Mouse (Mus musculus): Measurements from ENCODE around the gene Hic1. TPM values are rescaled to one million over a fixed set of nuclear protein-coding genes. Genes with fewer than 3 reads are reported as not detected.
"Not testable (repeated sequence)": the region's sequence is repeated elsewhere in the genome, so short reads cannot be mapped to it uniquely, and the experiment has no call there.

Gene Hic1
- polyA plus RNA-seq, 1 experiment from 2014 or later: 0.34 TPM

DNA sequence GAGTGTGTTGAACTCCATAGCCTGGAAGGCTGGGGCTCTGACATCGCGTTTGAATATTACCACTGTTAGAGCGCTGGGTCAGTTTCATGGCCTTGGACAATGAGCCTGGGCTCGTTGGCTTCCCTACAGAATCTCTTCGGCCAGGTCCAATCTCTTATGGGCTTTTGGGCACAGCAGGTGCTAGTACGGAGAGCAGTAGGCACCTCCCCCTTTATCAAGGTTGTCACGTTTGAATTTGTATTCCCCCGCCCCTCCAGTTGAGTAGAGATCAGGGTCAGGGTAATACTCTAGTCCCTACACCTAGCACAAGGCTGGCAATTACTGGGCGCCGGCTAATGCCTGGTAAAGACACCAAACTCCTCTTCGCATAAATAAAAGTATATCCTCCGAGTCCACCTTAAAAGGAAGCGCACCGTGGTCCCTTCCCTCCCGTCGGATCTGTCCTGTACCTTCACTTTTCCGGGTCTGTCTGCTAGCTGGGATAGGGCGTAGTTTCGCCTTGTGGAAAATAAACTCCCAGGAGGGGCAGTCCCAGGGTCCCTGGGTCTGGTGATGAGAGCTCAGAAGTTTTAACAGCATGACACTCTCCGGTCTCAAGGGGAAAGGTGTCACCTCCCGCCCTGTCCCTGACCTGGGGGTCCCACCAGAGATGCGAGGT is 20.5 kb upstream of the Hic1 start:
- Histone ChIP-seq H3K4me3 (ENCODE audit: low read depth, low read length) (peak overlapping the region; percentile 79), H3K36me3 (ENCODE audit: control insufficient read depth, insufficient read depth, low read length) (no peaks in the 10 kb centered on the region), H3K9ac (ENCODE audit: low read length) (peak overlapping the region; percentile 68), H3K9me3 (ENCODE audit: control insufficient read depth, low read length) (no peaks in the 10 kb centered on the region), H3K4me1 (ENCODE audit: control insufficient read depth, insufficient read depth, low read length) (peaks cover 27% of the 10 kb centered on the region), H3K4me2 (peak overlapping the region; percentile 76), H3K27me3 (ENCODE audit: control insufficient read depth, insufficient read depth, low read length) (peaks cover 31% of the 10 kb centered on the region), H3K27ac (ENCODE audit: low read depth, low read length) (no peak overlapping the region)
- DNase-seq (ENCODE audit: low spot score, missing footprints) (peak; percentile 88), ATAC-seq (ENCODE audit: low FRiP score) (no peak)
- WGBS: under 1% methylated on average over 22 of the region's 22 CpGs

- peak; percentile 8 for DNase-seq (ENCODE audit: low spot score, missing footprints)
- Histone ChIP-seq H3K27ac (ENCODE audit: low read depth, low read length) (no peak overlapping the region), H3K4me1 (ENCODE audit: control insufficient read depth, insufficient read depth, low read length) (peaks cover 7% of the 10 kb centered on the region)
Measured at GRCm38 (mm10) chr11:75184986-75185385, 15.7 kb upstream of the Hic1 start.

GRCm38 (mm10) chr11:75184573-75184972 is 15.3 kb upstream of the Hic1 start:
- Histone ChIP-seq H3K27ac (ENCODE audit: low read depth, low read length) (no peak overlapping the region), H3K27me3 (ENCODE audit: control insufficient read depth, insufficient read depth, low read length) (no peaks in the 10 kb centered on the region), H3K4me2 (no peak overlapping the region), H3K4me3 (ENCODE audit: low read depth, low read length) (no peak overlapping the region), H3K36me3 (ENCODE audit: control insufficient read depth, insufficient read depth, low read length) (peaks cover 6% of the 10 kb centered on the region; the same call in 1 of the 2 replicates), H3K9me3 (ENCODE audit: control insufficient read depth, low read length) (no peaks in the 10 kb centered on the region), H3K4me1 (ENCODE audit: control insufficient read depth, insufficient read depth, low read length) (peaks cover 5% of the 10 kb centered on the region), H3K9ac (ENCODE audit: low read length) (no peak overlapping the region)
- ATAC-seq (ENCODE audit: low FRiP score) (no peak), DNase-seq (ENCODE audit: low spot score, missing footprints) (no peak)
- WGBS: 84% methylated on average over 5 of the region's 5 CpGs

More at GRCm38 (mm10) chr11:75184986-75185385, 15.7 kb upstream of the Hic1 start:
- no peak overlapping the region for H3K9ac ChIP-seq (ENCODE audit: low read length)
- peaks cover 6% of the 10 kb centered on the region; the same call in 1 of the 2 replicates for H3K36me3 ChIP-seq (ENCODE audit: control insufficient read depth, insufficient read depth, low read length)
- H3K4me3 ChIP-seq (ENCODE audit: low read depth, low read length): no peak overlapping the region
- no peak overlapping the region for H3K4me2 ChIP-seq
- no peaks in the 10 kb centered on the region for H3K27me3 ChIP-seq (ENCODE audit: control insufficient read depth, insufficient read depth, low read length)
- 0 out of 2 replicates have a peak, but pooled peaks have one; percentile 30 for ATAC-seq (ENCODE audit: low FRiP score)
- H3K9me3 ChIP-seq (ENCODE audit: control insufficient read depth, low read length): no peaks in the 10 kb centered on the region
- WGBS: 56% methylated on average over 2 of the region's 2 CpGs

- no peaks in the 10 kb centered on the region for H3K27me3 ChIP-seq (ENCODE audit: control insufficient read depth, insufficient read depth, low read length)
- no peaks in the 10 kb centered on the region for H3K4me1 ChIP-seq (ENCODE audit: control insufficient read depth, insufficient read depth, low read length)
- H3K4me3 ChIP-seq (ENCODE audit: low read depth, low read length): no peak overlapping the region
- peaks cover 6% of the 10 kb centered on the region; the same call in 1 of the 2 replicates for H3K36me3 ChIP-seq (ENCODE audit: control insufficient read depth, insufficient read depth, low read length)
- no peak overlapping the region for H3K4me2 ChIP-seq
- H3K9ac ChIP-seq (ENCODE audit: low read length): no peak overlapping the region
- H3K27ac ChIP-seq (ENCODE audit: low read depth, low read length): no peak overlapping the region
- H3K9me3 ChIP-seq (ENCODE audit: control insufficient read depth, low read length): no peaks in the 10 kb centered on the region
- ATAC-seq (ENCODE audit: low FRiP score): no peak
- peak; percentile 26 for DNase-seq (ENCODE audit: low spot score, missing footprints)
- 82% methylated on average over 2 of the region's 2 CpGs for WGBS
Measured at GRCm38 (mm10) chr11:75183917-75184570, 14.7 kb upstream of the Hic1 start.

DNA sequence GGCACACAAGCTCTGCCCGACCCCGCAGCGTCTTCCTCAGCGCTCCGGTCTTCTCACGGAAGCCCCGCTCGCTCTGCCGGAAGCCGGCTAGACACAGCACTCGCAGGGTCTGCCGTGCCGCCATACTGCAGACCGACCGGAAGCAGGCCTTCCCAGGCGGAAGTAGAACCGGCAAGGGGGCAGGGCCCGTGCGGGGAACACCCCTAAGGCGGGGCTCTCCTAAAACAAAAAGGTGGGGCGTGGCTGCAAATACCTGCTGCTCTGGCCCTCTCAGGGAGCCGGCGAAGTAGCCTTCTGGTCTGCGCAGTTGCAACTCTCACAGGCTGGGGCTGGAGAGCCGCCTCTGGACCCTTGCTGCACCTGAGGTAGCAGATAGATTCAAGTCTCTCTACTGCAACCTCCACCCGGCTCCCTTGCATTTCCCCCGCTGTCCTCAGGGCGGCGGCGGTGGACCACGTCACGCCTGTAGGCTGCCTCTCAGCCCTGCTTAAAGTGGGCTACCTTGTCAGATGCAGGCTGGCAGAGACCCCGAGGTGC is 9.4 kb upstream of the Hic1 start, which contains the start of gene Ovca2:
Gene Ovca2 (minus strand): TSS at position 164 of the 537 bp plus-strand sequence.
- Histone ChIP-seq H3K4me1 (ENCODE audit: control insufficient read depth, insufficient read depth, low read length) (peaks cover 12% of the 10 kb centered on the region), H3K27me3 (ENCODE audit: control insufficient read depth, insufficient read depth, low read length) (no peaks in the 10 kb centered on the region), H3K36me3 (ENCODE audit: control insufficient read depth, insufficient read depth, low read length) (peaks cover 6% of the 10 kb centered on the region), H3K9me3 (ENCODE audit: control insufficient read depth, low read length) (no peaks in the 10 kb centered on the region), H3K4me3 (ENCODE audit: low read depth, low read length) (peak within 1 kb of the TSS; percentile 82), H3K4me2 (peak within 1 kb of the TSS; percentile 68), H3K27ac (ENCODE audit: low read depth, low read length) (peak within 1 kb of the TSS; percentile 70), H3K9ac (ENCODE audit: low read length) (peak within 1 kb of the TSS; percentile 80)
- ATAC-seq (ENCODE audit: low FRiP score) (peak; percentile 97), DNase-seq (ENCODE audit: low spot score, missing footprints) (peak; percentile 98)
- WGBS: under 1% methylated on average over 33 of the region's 33 CpGs

- H3K9ac ChIP-seq (ENCODE audit: low read length): peak overlapping the region; percentile 80
- no peak overlapping the region for H3K27ac ChIP-seq (ENCODE audit: low read depth, low read length)
- H3K36me3 ChIP-seq (ENCODE audit: control insufficient read depth, insufficient read depth, low read length): peaks cover 3% of the 10 kb centered on the region; the same call in 1 of the 2 replicates
- H3K4me3 ChIP-seq (ENCODE audit: low read depth, low read length): peak overlapping the region; percentile 82
- peaks cover 3% of the 10 kb centered on the region for H3K27me3 ChIP-seq (ENCODE audit: control insufficient read depth, insufficient read depth, low read length)
- H3K9me3 ChIP-seq (ENCODE audit: control insufficient read depth, low read length): no peaks in the 10 kb centered on the region
- ATAC-seq (ENCODE audit: low FRiP score) (no peak), DNase-seq (ENCODE audit: low spot score, missing footprints) (no peak)
- H3K4me1 ChIP-seq (ENCODE audit: control insufficient read depth, insufficient read depth, low read length): peaks cover 13% of the 10 kb centered on the region
- H3K4me2 ChIP-seq: peak overlapping the region; percentile 68
- WGBS: 52% methylated on average over 12 of the region's 12 CpGs
Measured at GRCm38 (mm10) chr11:75178011-75178410, 8.7 kb upstream of the Hic1 start.

GRCm38 (mm10) chr11:75174574-75174973 is 5.3 kb upstream of the Hic1 start:
- 80% methylated on average over 6 of the region's 6 CpGs for WGBS
- not testable (repeated sequence) for ATAC-seq (ENCODE audit: low FRiP score)
- peaks cover 37% of the 10 kb centered on the region for H3K27me3 ChIP-seq (ENCODE audit: control insufficient read depth, insufficient read depth, low read length)

GRCm38 (mm10) chr11:75173799-75174165 is 4.5 kb upstream of the Hic1 start:
- H3K36me3 ChIP-seq (ENCODE audit: control insufficient read depth, insufficient read depth, low read length): no peaks in the 10 kb centered on the region; the same call in 1 of the 2 replicates
- no peak overlapping the region for H3K27ac ChIP-seq (ENCODE audit: low read depth, low read length)
- H3K4me2 ChIP-seq: peak overlapping the region; percentile 57
- H3K27me3 ChIP-seq (ENCODE audit: control insufficient read depth, insufficient read depth, low read length): peaks cover 45% of the 10 kb centered on the region
- ATAC-seq (ENCODE audit: low FRiP score): no peak
- peaks cover 37% of the 10 kb centered on the region for H3K4me1 ChIP-seq (ENCODE audit: control insufficient read depth, insufficient read depth, low read length)
- no peak for DNase-seq (ENCODE audit: low spot score, missing footprints)
- H3K4me3 ChIP-seq (ENCODE audit: low read depth, low read length): peak overlapping the region; percentile 41
- H3K9me3 ChIP-seq (ENCODE audit: control insufficient read depth, low read length): no peaks in the 10 kb centered on the region
- no peak overlapping the region for H3K9ac ChIP-seq (ENCODE audit: low read length)
- 5% methylated on average over 15 of the region's 15 CpGs for WGBS

More at GRCm38 (mm10) chr11:75174574-75174973, 5.3 kb upstream of the Hic1 start:
- not testable (repeated sequence) for H3K36me3 ChIP-seq (ENCODE audit: control insufficient read depth, insufficient read depth, low read length); H3K4me3 ChIP-seq (ENCODE audit: low read depth, low read length); H3K9ac ChIP-seq (ENCODE audit: low read length); H3K9me3 ChIP-seq (ENCODE audit: control insufficient read depth, low read length); H3K27ac ChIP-seq (ENCODE audit: low read depth, low read length); H3K4me2 ChIP-seq
- H3K4me1 ChIP-seq (ENCODE audit: control insufficient read depth, insufficient read depth, low read length): peaks cover 34% of the 10 kb centered on the region
- DNase-seq (ENCODE audit: low spot score, missing footprints): peak; percentile 59
